Mouse (Mus musculus): ENCODE results near the gene Ddah1. TPM values are rescaled to one million over a fixed set of nuclear protein-coding genes. Genes with fewer than 3 reads are reported as not detected.
A peak's percentile ranks its signal among the peaks of the same experiment; 100 is the strongest.
"Not testable (repeated sequence)": the region's sequence is repeated elsewhere in the genome, so short reads cannot be mapped to it uniquely, and the experiment has no call there.

Ddah1 gene
- polyA plus RNA-seq, 1 experiment from 2014 or later: 24.7 TPM

GRCm38 (mm10) chr3:145855299-145855698 lies 96.8 kb downstream of the Ddah1 start:
- Histone ChIP-seq H3K4me3 (no peak overlapping the region), H3K36me3 (peaks cover 9% of the 10 kb centered on the region; the same call in 1 of the 2 replicates), H3K4me1 (replicated peaks) (0 out of 2 replicates have a peak, but pooled peaks cover 4% of the 10 kb centered on the region), H3K27ac (no peak overlapping the region), H3K9me3 (peaks cover 4% of the 10 kb centered on the region; the same call in 1 of the 2 replicates), H3K27me3 (ENCODE audit: insufficient read depth, poor library complexity, severe bottlenecking) (no peaks in the 10 kb centered on the region)
- DNase-seq (ENCODE audit: low spot score): no peak
- WGBS: 89% methylated on average over 6 of the region's 6 CpGs

GRCm38 (mm10) chr3:145858388-145858787 lies 99.9 kb downstream of the Ddah1 start:
- 92% methylated on average over 5 of the region's 5 CpGs for WGBS
- Histone ChIP-seq H3K27me3 (ENCODE audit: insufficient read depth, poor library complexity, severe bottlenecking) (no peaks in the 10 kb centered on the region), H3K27ac (no peak overlapping the region), H3K9me3 (peaks cover 4% of the 10 kb centered on the region; the same call in 1 of the 2 replicates), H3K36me3 (peaks cover 4% of the 10 kb centered on the region; the same call in 1 of the 2 replicates), H3K4me3 (no peak overlapping the region), H3K4me1 (replicated peaks) (0 out of 2 replicates have a peak, but pooled peaks cover 4% of the 10 kb centered on the region)
- DNase-seq (ENCODE audit: low spot score): no peak

GRCm38 (mm10) chr3:145862521-145862920 lies 104.0 kb downstream of the Ddah1 start:
- no peak overlapping the region for H3K27ac ChIP-seq
- H3K9me3 ChIP-seq: no peaks in the 10 kb centered on the region
- H3K4me3 ChIP-seq: no peak overlapping the region
- WGBS: 85% methylated on average over 4 of the region's 4 CpGs
- no peak for DNase-seq (ENCODE audit: low spot score)
- H3K4me1 ChIP-seq (replicated peaks): peaks cover 8% of the 10 kb centered on the region; the same call in 1 of the 2 replicates
- H3K36me3 ChIP-seq: no peaks in the 10 kb centered on the region
- H3K27me3 ChIP-seq (ENCODE audit: insufficient read depth, poor library complexity, severe bottlenecking): no peaks in the 10 kb centered on the region

GRCm38 (mm10) chr3:145864033-145864712 lies 105.7 kb downstream of the Ddah1 start:
- no peaks in the 10 kb centered on the region for H3K27me3 ChIP-seq (ENCODE audit: insufficient read depth, poor library complexity, severe bottlenecking)
- no peak for DNase-seq (ENCODE audit: low spot score)
- H3K9me3 ChIP-seq: no peaks in the 10 kb centered on the region
- peaks cover 8% of the 10 kb centered on the region; the same call in 1 of the 2 replicates for H3K4me1 ChIP-seq (replicated peaks)
- no peak overlapping the region for H3K4me3 ChIP-seq
- H3K36me3 ChIP-seq: no peaks in the 10 kb centered on the region
- H3K27ac ChIP-seq: 0 out of 2 replicates have a peak overlapping the region, but pooled peaks have one; percentile 29
- WGBS: 84% methylated on average over 8 of the region's 8 CpGs

GRCm38 (mm10) chr3:145864713-145865233 lies 106.3 kb downstream of the Ddah1 start:
- H3K4me1 ChIP-seq (replicated peaks): peaks cover 8% of the 10 kb centered on the region; the same call in 1 of the 2 replicates
- no peaks in the 10 kb centered on the region for H3K9me3 ChIP-seq
- no peak for DNase-seq (ENCODE audit: low spot score)
- WGBS: 90% methylated on average over 7 of the region's 10 CpGs
- H3K27ac ChIP-seq: 0 out of 2 replicates have a peak overlapping the region, but pooled peaks have one; percentile 29
- no peak overlapping the region for H3K4me3 ChIP-seq
- H3K36me3 ChIP-seq: no peaks in the 10 kb centered on the region
- H3K27me3 ChIP-seq (ENCODE audit: insufficient read depth, poor library complexity, severe bottlenecking): no peaks in the 10 kb centered on the region

- DNase-seq (ENCODE audit: low spot score): no peak
- 92% methylated on average over 9 of the region's 9 CpGs for WGBS
- Histone ChIP-seq H3K4me3 (no peak overlapping the region), H3K9me3 (no peaks in the 10 kb centered on the region), H3K36me3 (no peaks in the 10 kb centered on the region), H3K4me1 (replicated peaks) (no peaks in the 10 kb centered on the region), H3K27ac (no peak overlapping the region), H3K27me3 (ENCODE audit: insufficient read depth, poor library complexity, severe bottlenecking) (no peaks in the 10 kb centered on the region)
These were observed 114.2 kb downstream of the Ddah1 start for GRCm38 (mm10) chr3:145872680-145873079.

- no peaks in the 10 kb centered on the region for H3K4me1 ChIP-seq (replicated peaks)
- H3K9me3 ChIP-seq: no peaks in the 10 kb centered on the region
- no peaks in the 10 kb centered on the region for H3K27me3 ChIP-seq (ENCODE audit: insufficient read depth, poor library complexity, severe bottlenecking)
- WGBS: 87% methylated on average over 1 of the region's 1 CpGs
- DNase-seq (ENCODE audit: low spot score): no peak
- no peaks in the 10 kb centered on the region for H3K36me3 ChIP-seq
- no peak overlapping the region for H3K27ac ChIP-seq
- H3K4me3 ChIP-seq: no peak overlapping the region
These were observed 114.8 kb downstream of the Ddah1 start for GRCm38 (mm10) chr3:145873271-145873670.

- H3K27ac ChIP-seq: no peak overlapping the region
- no peaks in the 10 kb centered on the region for H3K36me3 ChIP-seq
- no peaks in the 10 kb centered on the region for H3K27me3 ChIP-seq (ENCODE audit: insufficient read depth, poor library complexity, severe bottlenecking)
- H3K4me3 ChIP-seq: no peak overlapping the region
- no peaks in the 10 kb centered on the region for H3K4me1 ChIP-seq (replicated peaks)
- no peak for DNase-seq (ENCODE audit: low spot score)
- WGBS: 86% methylated on average over 4 of the region's 4 CpGs
- H3K9me3 ChIP-seq: no peaks in the 10 kb centered on the region
These were observed 115.7 kb downstream of the Ddah1 start for GRCm38 (mm10) chr3:145874126-145874525.

GRCm38 (mm10) chr3:145876120-145876519 lies 117.6 kb downstream of the Ddah1 start:
- H3K36me3 ChIP-seq: no peaks in the 10 kb centered on the region
- WGBS: 93% methylated on average over 11 of the region's 11 CpGs

GRCm38 (mm10) chr3:145878867-145879266 lies 120.4 kb downstream of the Ddah1 start:
- H3K27ac ChIP-seq; H3K36me3 ChIP-seq; H3K27me3 ChIP-seq (ENCODE audit: insufficient read depth, poor library complexity, severe bottlenecking); H3K9me3 ChIP-seq; DNase-seq (ENCODE audit: low spot score); H3K4me3 ChIP-seq; H3K4me1 ChIP-seq (replicated peaks): not testable (repeated sequence)
- 90% methylated on average over 14 of the region's 14 CpGs for WGBS

More at GRCm38 (mm10) chr3:145876120-145876519, 117.6 kb downstream of the Ddah1 start:
- no peak overlapping the region for H3K27ac ChIP-seq
- no peak for DNase-seq (ENCODE audit: low spot score)
- H3K4me3 ChIP-seq: no peak overlapping the region
- H3K27me3 ChIP-seq (ENCODE audit: insufficient read depth, poor library complexity, severe bottlenecking): no peaks in the 10 kb centered on the region
- no peaks in the 10 kb centered on the region for H3K9me3 ChIP-seq
- H3K4me1 ChIP-seq (replicated peaks): no peaks in the 10 kb centered on the region

GRCm38 (mm10) chr3:145880335-145880734 lies 121.9 kb downstream of the Ddah1 start:
- Histone ChIP-seq H3K27me3 (ENCODE audit: insufficient read depth, poor library complexity, severe bottlenecking) (no peaks in the 10 kb centered on the region), H3K4me1 (replicated peaks) (peaks cover 5% of the 10 kb centered on the region; the same call in 1 of the 2 replicates), H3K36me3 (no peaks in the 10 kb centered on the region), H3K27ac (no peak overlapping the region), H3K4me3 (no peak overlapping the region), H3K9me3 (no peaks in the 10 kb centered on the region)
- 88% methylated on average over 1 of the region's 1 CpGs for WGBS
- DNase-seq (ENCODE audit: low spot score): no peak

- WGBS: 90% methylated on average over 15 of the region's 15 CpGs
- no peak overlapping the region for H3K4me3 ChIP-seq
- no peak for DNase-seq (ENCODE audit: low spot score)
- H3K27ac ChIP-seq: no peak overlapping the region
- no peaks in the 10 kb centered on the region for H3K36me3 ChIP-seq
- peaks cover 18% of the 10 kb centered on the region for H3K4me1 ChIP-seq (replicated peaks)
- no peaks in the 10 kb centered on the region for H3K9me3 ChIP-seq
- H3K27me3 ChIP-seq (ENCODE audit: insufficient read depth, poor library complexity, severe bottlenecking): no peaks in the 10 kb centered on the region
These were observed 123.8 kb downstream of the Ddah1 start for GRCm38 (mm10) chr3:145882076-145882874.

GRCm38 (mm10) chr3:145883233-145883632 lies 124.8 kb downstream of the Ddah1 start:
- Histone ChIP-seq H3K36me3 (no peaks in the 10 kb centered on the region), H3K27ac (no peak overlapping the region), H3K9me3 (no peaks in the 10 kb centered on the region), H3K27me3 (ENCODE audit: insufficient read depth, poor library complexity, severe bottlenecking) (no peaks in the 10 kb centered on the region; the same call in 1 of the 2 replicates), H3K4me1 (replicated peaks) (peaks cover 18% of the 10 kb centered on the region), H3K4me3 (no peak overlapping the region)
- 77% methylated on average over 2 of the region's 2 CpGs for WGBS
- no peak for DNase-seq (ENCODE audit: low spot score)
